ENCODE assay signal across 13 mouse cellular contexts in genomic region chr11:103162132-103162531, GRCm38 (mm10). TPM values are rescaled to one million over a fixed set of nuclear protein-coding genes. Genes with fewer than 3 reads are reported as not detected.
DNase-seq lines count a peak whose midpoint lies in the region.
"Had no signal": no experiment of that assay in that cellular context is flagged by ENCODE, and none has a peak within 500 bp of the region (broad histone marks: within the 10 kb centered on the region; RNA-seq: fewer than 3 reads in every experiment).

No protein-coding gene starts in this region.

- DNase-seq in adrenal gland, adult (ENCODE audit: inconsistent age in 2 of 2, low spot score in 1 of 2): peak; percentile 40 to 79
- DNase-seq in adrenal gland, adult 2 months: no peak
- DNase-seq in kidney, postnatal 4 days: peak; percentile 57 to 63
- no peak for DNase-seq in kidney, adult 11 months
- DNase-seq in CD8-positive naive resting alpha-beta T cell, adult 2 months (ENCODE audit: low read depth in 2 of 2, low spot score in 2 of 2): peak; percentile 56 to 70
- DNase-seq in c-Kit-positive CD71-positive TER-119-positive erythroid progenitor cells, embryonic 14.5 days (ENCODE audit: low spot score): peak; percentile 55
- DNase-seq in ovary, adult 18-20 months (ENCODE audit: low spot score): no peak
- no peak for DNase-seq in heart, adult 18-20 months
- DNase-seq: cerebellum, adult 18-20 months had no signal

RNA-seq across cellular contexts. Expression of gene Fmnl1, which starts 8.8 kb away (rescaled TPM):
- total RNA-seq in adrenal gland, adult 2 months (2021): 10 to 100 TPM; 18.9 to 24.2 TPM
- 16.3 and 19.2 TPM in 2 replicates for polyA plus RNA-seq in adrenal gland, adult 2 months (2012; rRNA removed)
- total RNA-seq in heart, adult 18-20 months (2021): 10 to 100 TPM; 18.1 to 20.2 TPM

RNA-seq across cellular contexts. Expression of gene Hexim2, which starts 29.9 kb away (rescaled TPM):
- 1 to 10 TPM; 2.8 to 7.0 TPM for total RNA-seq in adrenal gland, adult 2 months (2021)
- 3.3 and 4.5 TPM in 2 replicates for polyA plus RNA-seq in adrenal gland, adult 2 months (2012; rRNA removed)
- 1 to 10 TPM; 1.6 to 1.7 TPM for total RNA-seq in heart, adult 18-20 months (2021)

RNA-seq across cellular contexts. Expression of gene Hexim1, which starts 46.1 kb away (rescaled TPM):
- 10 to 100 TPM; 70.9 to 83.7 TPM for total RNA-seq in adrenal gland, adult 2 months (2021)
- polyA plus RNA-seq in adrenal gland, adult 2 months (2012; rRNA removed): 15.7 and 16.5 TPM in 2 replicates
- 10 to 100 TPM; 20.0 to 21.5 TPM for total RNA-seq in heart, adult 18-20 months (2021)

RNA-seq across cellular contexts. Expression of gene 1700023F06Rik, which starts 46.2 kb away (rescaled TPM):
- total RNA-seq in adrenal gland, adult 2 months (2021): under 1 TPM; 0.45 to 0.52 TPM
- polyA plus RNA-seq in adrenal gland, adult 2 months (2012; rRNA removed): 1.4 and 2.1 TPM in 2 replicates
- total RNA-seq in heart, adult 18-20 months (2021): not detected
- polyA plus RNA-seq: midbrain, embryonic 12.5 days had no signal

RNA-seq across cellular contexts. Expression of gene Spata32, which starts 56.1 kb away (rescaled TPM):
- total RNA-seq in adrenal gland, adult 2 months (2021): not detected
- not detected in 2 replicates for polyA plus RNA-seq in adrenal gland, adult 2 months (2012; rRNA removed)
- total RNA-seq in heart, adult 18-20 months (2021): not detected
- polyA plus RNA-seq: C2C12; forebrain, embryonic 10.5 days; hindbrain, embryonic 10.5 days; midbrain, embryonic 12.5 days had no signal

Comparison
In these comparisons a context has a peak if more than half of its experiments do, and no peak if none do; other contexts are left out.
1. DNase-seq: peak in adrenal gland, adult (2 of 2), kidney, postnatal 4 days (2 of 2), CD8-positive naive resting alpha-beta T cell, adult 2 months (2 of 2) and c-Kit-positive CD71-positive TER-119-positive erythroid progenitor cells, embryonic 14.5 days (single experiment); none in adrenal gland, adult 2 months (single experiment), kidney, adult 11 months (single experiment), ovary, adult 18-20 months (single experiment) and heart, adult 18-20 months (0 of 2).